Comparison of ENCODE assay signal across 8 mouse cellular contexts in the genomic region with DNA sequence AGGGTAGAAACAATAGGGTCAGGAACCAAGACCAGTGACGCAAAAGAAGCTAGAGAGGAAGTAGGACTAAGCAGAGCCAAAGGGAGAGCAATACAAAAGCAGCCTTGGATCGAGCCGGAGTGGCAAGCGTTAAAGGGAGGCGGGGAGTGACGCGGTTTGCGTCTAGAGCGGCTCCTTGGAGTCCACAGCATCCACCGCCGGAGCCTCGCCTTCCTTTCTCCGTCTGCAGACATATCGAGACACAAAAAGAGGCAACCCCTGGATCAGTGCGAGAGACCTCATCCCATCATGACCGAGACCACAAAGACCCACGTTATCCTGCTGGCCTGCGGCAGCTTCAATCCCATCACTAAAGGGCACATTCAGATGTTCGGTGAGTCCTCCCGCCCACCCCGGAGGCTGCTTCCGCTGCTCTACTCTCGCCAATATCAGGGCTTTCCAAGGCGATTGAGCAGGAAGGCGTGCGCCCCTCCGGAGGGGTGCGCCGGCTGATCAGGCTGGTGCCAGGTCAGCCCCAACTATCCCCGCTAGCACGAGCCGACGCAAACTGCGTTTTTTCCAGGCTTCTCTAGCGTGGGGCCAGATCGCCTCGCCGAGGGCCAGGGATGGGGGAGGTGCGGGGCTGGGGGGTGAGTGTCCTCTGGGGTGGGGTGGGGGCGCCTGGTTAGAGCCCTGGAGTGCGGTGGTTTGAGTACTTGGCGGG. TPM values are rescaled to one million over a fixed set of nuclear protein-coding genes. Genes with fewer than 3 reads are reported as not detected.
DNase-seq lines count a peak whose midpoint lies in the region; ATAC-seq lines count a peak whose summit lies in the region.

A gene (plus strand): TSS at position 173 of the 703 bp plus-strand sequence.

- 3% methylated on average over 42 of the region's 42 CpGs for WGBS in liver, embryonic 12.5 days (ENCODE audit: insufficient replicate concordance)

- peaks cover 55% of the 10 kb centered on the region for H3K27me3 ChIP-seq in liver, embryonic 12.5 days (replicated peaks)

- H3K36me3 ChIP-seq in liver, embryonic 12.5 days: no peaks in the 10 kb centered on the region

- peak; percentile 19 for DNase-seq in gastrocnemius, postnatal 14 days
- DNase-seq in gastrocnemius, adult 8-10 months (ENCODE audit: low spot score in 2 of 2): no peak
- peak; percentile 85 to 87 for DNase-seq in cerebellum, postnatal 25 days
- DNase-seq in frontal cortex, postnatal 25 days (ENCODE audit: low spot score in 2 of 2): peak; percentile 55 to 64
- peak; percentile 6 for DNase-seq in kidney, postnatal 14 days
- peak; percentile 81 to 90 for DNase-seq in right cerebral cortex, adult 2 months (ENCODE audit: low spot score in 2 of 2)
- no peak for DNase-seq in natural killer cell, adult 2 months (ENCODE audit: low spot score in 2 of 2)

- no peak within 1 kb of the TSS for H3K9ac ChIP-seq in liver, embryonic 12.5 days

- no peaks in the 10 kb centered on the region; the same call in 1 of the 2 replicates for H3K4me1 ChIP-seq in liver, embryonic 12.5 days

- no peak within 1 kb of the TSS for H3K27ac ChIP-seq in liver, embryonic 12.5 days

- peak within 1 kb of the TSS; percentile 44 for H3K4me2 ChIP-seq in liver, embryonic 12.5 days

- H3K4me3 ChIP-seq in liver, embryonic 12.5 days: peak within 1 kb of the TSS; percentile 28

- intact Hi-C loops in gastrocnemius, postnatal 14 days (cut with DNase I; ENCODE audit: low total_unique reads): no loop called here

- ATAC-seq in liver, embryonic 12.5 days: no peak

- no peaks in the 10 kb centered on the region for H3K9me3 ChIP-seq in liver, embryonic 12.5 days (replicated peaks)

RNA-seq across cellular contexts. Expression of the gene that starts here (rescaled TPM):
- total RNA-seq in gastrocnemius, postnatal 14 days (2021): 1 to 10 TPM in 1 of 2 experiments, under 1 TPM in 1; 0.51 to 1.1 TPM
- under 1 TPM; 0.10 to 0.58 (median 0.16) TPM for total RNA-seq in gastrocnemius, adult 8-10 months (2022)
- polyA plus RNA-seq in liver, embryonic 12.5 days (2016; fragmentation: Nextera tagmentation; extraction: Ambion mirVana): 0.05 TPM in 1 of 2 replicates, not detected in the other

Comparison
In these comparisons a context has a peak if more than half of its experiments do, and no peak if none do; other contexts are left out.
1. DNase-seq: peak in gastrocnemius, postnatal 14 days (single experiment), cerebellum, postnatal 25 days (2 of 2), frontal cortex, postnatal 25 days (2 of 2), kidney, postnatal 14 days (single experiment) and right cerebral cortex, adult 2 months (2 of 2); none in gastrocnemius, adult 8-10 months (0 of 2) and natural killer cell, adult 2 months (0 of 2).